11 mouse cellular contexts compared by ENCODE assay signal in genomic region chr13:110866713-110867112, GRCm38 (mm10).
DNase-seq lines count a peak whose midpoint lies in the region; ATAC-seq lines count a peak whose summit lies in the region.
"Had no signal": no experiment of that assay in that cellular context is flagged by ENCODE, and none has a peak within 500 bp of the region (broad histone marks: within the 10 kb centered on the region; RNA-seq: fewer than 3 reads in every experiment).

No protein-coding gene starts in this region.

- DNase-seq in adrenal gland, adult 2 months, result peak; percentile 4
- no peak for DNase-seq in adrenal gland, postnatal 25 days
- DNase-seq in kidney, adult 11 months, result peak; percentile 3
- no peak for DNase-seq in kidney, adult 18-20 months
- peak; percentile 53 for DNase-seq in forelimb bud, embryonic 11.5 days (ENCODE audit: low read depth, low spot score)
- peak; percentile 7 for DNase-seq in lung, postnatal 14 days
- no peak for DNase-seq in frontal cortex, postnatal 14 days (ENCODE audit: low spot score in 2 of 2)
- DNase-seq: right cerebral cortex, postnatal 14 days; thymus, postnatal 4 days had no signal

- no peak for ATAC-seq in erythroid progenitor cell, adult 5-6 weeks (replicated peaks; ENCODE audit: low FRiP score, poor library complexity, severe bottlenecking)
- ATAC-seq: midbrain, embryonic 13.5 days had no signal

Comparison
In these comparisons a context has a peak if more than half of its experiments do, and no peak if none do; other contexts are left out.
1. DNase-seq: peak in adrenal gland, adult 2 months (single experiment), kidney, adult 11 months (single experiment), forelimb bud, embryonic 11.5 days (single experiment) and lung, postnatal 14 days (single experiment); none in adrenal gland, postnatal 25 days (single experiment), kidney, adult 18-20 months (single experiment) and frontal cortex, postnatal 14 days (0 of 2).